Mouse (Mus musculus): ENCODE measurements around the gene Usf1. TPM values are rescaled to one million over a fixed set of nuclear protein-coding genes. Genes with fewer than 3 reads are reported as not detected.

Gene Usf1
- 70.6 and 125 TPM in 2 replicates for polyA plus RNA-seq (2012; rRNA removed; ENCODE audit: low replicate concordance)

GRCm38 (mm10) chr1:171410947-171411484, at the start of gene Usf1:
Gene Usf1 (plus strand): TSS chr1:171411313.

GRCm38 (mm10) chr1:171369845-171370556, 41.1 kb upstream of the Usf1 start, which contains the start of gene Nectin4:
Gene Nectin4 (plus strand): TSS chr1:171370099.

DNA sequence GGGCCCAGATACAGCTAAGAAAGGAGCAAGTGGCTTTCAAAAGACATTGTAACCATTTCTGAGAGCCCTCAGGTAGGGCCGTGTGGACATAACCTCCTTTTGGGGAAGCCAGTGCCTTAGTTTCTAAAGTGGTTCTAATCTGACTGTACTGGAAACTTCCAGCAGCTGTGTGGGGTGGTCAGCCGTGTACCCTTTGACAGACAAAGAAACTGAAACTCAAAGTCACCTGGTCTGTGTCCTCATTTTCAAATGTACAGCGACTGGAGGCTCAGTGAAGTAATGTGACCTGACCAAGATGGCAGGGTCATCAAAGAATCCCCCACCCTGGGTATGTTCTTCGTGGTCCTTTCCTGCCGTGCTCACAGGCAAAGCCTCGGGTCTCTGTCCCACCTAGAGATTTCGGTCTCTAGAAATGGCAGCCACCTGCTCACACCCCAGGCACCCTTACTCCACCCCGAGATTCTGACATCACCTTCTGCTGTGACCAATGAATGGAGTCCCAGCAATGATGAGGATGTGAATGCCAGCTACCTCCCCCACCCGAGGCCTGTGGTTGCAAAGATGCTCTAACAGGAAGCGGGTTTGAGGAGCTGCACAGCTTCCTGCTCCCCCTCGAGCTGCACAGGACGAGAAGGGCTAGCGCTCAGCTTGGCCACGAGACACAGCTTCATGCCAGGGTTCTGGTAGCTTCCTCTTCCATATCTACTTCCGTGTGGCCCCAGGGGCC, 22.6 kb upstream of the Usf1 start, which contains the start of gene Arhgap30:
Gene Arhgap30 (plus strand): TSS at position 579 of the 727 bp plus-strand sequence.

GRCm38 (mm10) chr1:171418660-171419059, 7.5 kb downstream of the Usf1 start, which contains the start of gene Tstd1:
Gene Tstd1 (plus strand): TSS chr1:171418872.

GRCm38 (mm10) chr1:171437264-171438013, 26.3 kb downstream of the Usf1 start, which contains the start of gene F11r:
Gene F11r (plus strand): TSS chr1:171437535.

Other genes with a start within 250 kb of the Usf1 start
- gene Pcp4l1, start 215.0 kb upstream of the Usf1 start, polyA plus RNA-seq (2012; rRNA removed; ENCODE audit: low replicate concordance), result 5.6 and 108 TPM in 2 replicates
- gene Nr1i3, start 197.3 kb upstream of the Usf1 start, polyA plus RNA-seq (2012; rRNA removed; ENCODE audit: low replicate concordance), result 0.04 and 0.05 TPM in 2 replicates
- gene Tomm40l, start 188.8 kb upstream of the Usf1 start, polyA plus RNA-seq (2012; rRNA removed; ENCODE audit: low replicate concordance), result 44.5 and 52.7 TPM in 2 replicates
- gene Apoa2, start 186.3 kb upstream of the Usf1 start, polyA plus RNA-seq (2012; rRNA removed; ENCODE audit: low replicate concordance), result 2.0 and 6.4 TPM in 2 replicates
- 88.4 and 215 TPM in 2 replicates for gene Fcer1g, start 176.9 kb upstream of the Usf1 start, polyA plus RNA-seq (2012; rRNA removed; ENCODE audit: low replicate concordance)
- 3.4 and 17.1 TPM in 2 replicates for gene Adamts4, start 160.9 kb upstream of the Usf1 start, polyA plus RNA-seq (2012; rRNA removed; ENCODE audit: low replicate concordance)
- gene Ndufs2, start 159.9 kb upstream of the Usf1 start, polyA plus RNA-seq (2012; rRNA removed; ENCODE audit: low replicate concordance), result 200 and 214 TPM in 2 replicates
- 35.7 and 84.0 TPM in 2 replicates for gene B4galt3, start 141.0 kb upstream of the Usf1 start, polyA plus RNA-seq (2012; rRNA removed; ENCODE audit: low replicate concordance)
- 62.6 and 104 TPM in 2 replicates for gene Ppox, start 130.1 kb upstream of the Usf1 start, polyA plus RNA-seq (2012; rRNA removed; ENCODE audit: low replicate concordance)
- gene Usp21, start 123.3 kb upstream of the Usf1 start, polyA plus RNA-seq (2012; rRNA removed; ENCODE audit: low replicate concordance), result 37.7 and 84.4 TPM in 2 replicates
- gene Ufc1, start 116.3 kb upstream of the Usf1 start, polyA plus RNA-seq (2012; rRNA removed; ENCODE audit: low replicate concordance), result 36.2 and 46.1 TPM in 2 replicates
- 42.6 and 67.2 TPM in 2 replicates for gene Dedd, start 82.2 kb upstream of the Usf1 start, polyA plus RNA-seq (2012; rRNA removed; ENCODE audit: low replicate concordance)
- gene Nit1, start 65.7 kb upstream of the Usf1 start, polyA plus RNA-seq (2012; rRNA removed; ENCODE audit: low replicate concordance), result 54.6 and 76.1 TPM in 2 replicates
- gene Pfdn2, start 65.6 kb upstream of the Usf1 start, polyA plus RNA-seq (2012; rRNA removed; ENCODE audit: low replicate concordance), result 18.1 and 21.6 TPM in 2 replicates
- gene Klhdc9, start 50.5 kb upstream of the Usf1 start, polyA plus RNA-seq (2012; rRNA removed; ENCODE audit: low replicate concordance), result 0.69 and 1.6 TPM in 2 replicates
- 0.75 and 5.6 TPM in 2 replicates for gene Nectin4, start 41.2 kb upstream of the Usf1 start, polyA plus RNA-seq (2012; rRNA removed; ENCODE audit: low replicate concordance)
- gene Arhgap30, start 22.4 kb upstream of the Usf1 start, polyA plus RNA-seq (2012; rRNA removed; ENCODE audit: low replicate concordance), result 6.3 and 10.3 TPM in 2 replicates
- 1.4 and 2.1 TPM in 2 replicates for gene Tstd1, start 7.6 kb downstream of the Usf1 start, polyA plus RNA-seq (2012; rRNA removed; ENCODE audit: low replicate concordance)
- gene F11r, start 26.2 kb downstream of the Usf1 start, polyA plus RNA-seq (2012; rRNA removed; ENCODE audit: low replicate concordance), result 67.4 and 79.5 TPM in 2 replicates
- gene Alyref2, start 92.2 kb downstream of the Usf1 start, polyA plus RNA-seq (2012; rRNA removed; ENCODE audit: low replicate concordance), result 2.8 and 6.5 TPM in 2 replicates
- gene Itln1, start 124.0 kb downstream of the Usf1 start, polyA plus RNA-seq (2012; rRNA removed; ENCODE audit: low replicate concordance), result 0.30 TPM in 1 of 2 replicates, not detected in the other
- 0.40 and 1.7 TPM in 2 replicates for gene Cd244a, start 147.9 kb downstream of the Usf1 start, polyA plus RNA-seq (2012; rRNA removed; ENCODE audit: low replicate concordance)
- 1.6 and 4.8 TPM in 2 replicates for gene Ly9, start 196.1 kb downstream of the Usf1 start, polyA plus RNA-seq (2012; rRNA removed; ENCODE audit: low replicate concordance)
- 1.3 and 5.3 TPM in 2 replicates for gene Slamf7, start 241.7 kb downstream of the Usf1 start, polyA plus RNA-seq (2012; rRNA removed; ENCODE audit: low replicate concordance)